Mouse (Mus musculus) testis, postnatal 10 days (tissue): ENCODE data around the gene Ift172.
"Not testable (repeated sequence)": the region's sequence is repeated elsewhere in the genome, so short reads cannot be mapped to it uniquely, and the experiment has no call there.

Experiments used
- DNase-seq: peaks from one replicate; pipeline ENCODE4 v3.0.0; 2021; ENCODE audit warnings: low spot score

The Ift172 gene

GRCm38 (mm10) chr5:31216554-31216953, 74.4 kb downstream of the Ift172 start:
- not testable (repeated sequence) for DNase-seq

- DNase-seq = no peak
Measured at GRCm38 (mm10) chr5:31204421-31204820, 86.5 kb downstream of the Ift172 start.

GRCm38 (mm10) chr5:31203866-31204265, 87.0 kb downstream of the Ift172 start:
- DNase-seq = no peak
